Mouse (Mus musculus) cerebellum, adult 2 months (tissue): ENCODE results near the gene Rassf2.

Experiments
- CTCF ChIP-seq: fragments of 200-500 bp; IDR thresholded peaks from 2 replicates; pipeline ENCODE4 v1.5.1; 2011; ENCODE audit warnings: low read depth, mild to moderate bottlenecking, control low read depth, low read length, moderate library complexity, borderline replicate concordance; ENCODE audit not compliant: insufficient read depth
- POLR2A ChIP-seq: fragments of 200-500 bp; IDR thresholded peaks from 2 replicates; pipeline ENCODE4 v1.6.1; 2011; ENCODE audit warnings: low read length, control low read depth, borderline replicate concordance; ENCODE audit not compliant: insufficient read depth

GRCm38 (mm10) chr2:132031364-132032095 is 1.5 kb upstream of the Rassf2 start:
- TF ChIP-seq POLR2A (no peak), CTCF (no peak)
